Mouse (Mus musculus): Measurements from ENCODE around the gene Usp18. TPM values are rescaled to one million over a fixed set of nuclear protein-coding genes. Genes with fewer than 3 reads are reported as not detected.
A peak's percentile ranks its signal among the peaks of the same experiment; 100 is the strongest.

Gene Usp18
- total RNA-seq (2022), result 1 to 10 TPM in 1 of 4 experiments, under 1 TPM in 3; 0.69 to 1.1 (median 0.93) TPM

DNA sequence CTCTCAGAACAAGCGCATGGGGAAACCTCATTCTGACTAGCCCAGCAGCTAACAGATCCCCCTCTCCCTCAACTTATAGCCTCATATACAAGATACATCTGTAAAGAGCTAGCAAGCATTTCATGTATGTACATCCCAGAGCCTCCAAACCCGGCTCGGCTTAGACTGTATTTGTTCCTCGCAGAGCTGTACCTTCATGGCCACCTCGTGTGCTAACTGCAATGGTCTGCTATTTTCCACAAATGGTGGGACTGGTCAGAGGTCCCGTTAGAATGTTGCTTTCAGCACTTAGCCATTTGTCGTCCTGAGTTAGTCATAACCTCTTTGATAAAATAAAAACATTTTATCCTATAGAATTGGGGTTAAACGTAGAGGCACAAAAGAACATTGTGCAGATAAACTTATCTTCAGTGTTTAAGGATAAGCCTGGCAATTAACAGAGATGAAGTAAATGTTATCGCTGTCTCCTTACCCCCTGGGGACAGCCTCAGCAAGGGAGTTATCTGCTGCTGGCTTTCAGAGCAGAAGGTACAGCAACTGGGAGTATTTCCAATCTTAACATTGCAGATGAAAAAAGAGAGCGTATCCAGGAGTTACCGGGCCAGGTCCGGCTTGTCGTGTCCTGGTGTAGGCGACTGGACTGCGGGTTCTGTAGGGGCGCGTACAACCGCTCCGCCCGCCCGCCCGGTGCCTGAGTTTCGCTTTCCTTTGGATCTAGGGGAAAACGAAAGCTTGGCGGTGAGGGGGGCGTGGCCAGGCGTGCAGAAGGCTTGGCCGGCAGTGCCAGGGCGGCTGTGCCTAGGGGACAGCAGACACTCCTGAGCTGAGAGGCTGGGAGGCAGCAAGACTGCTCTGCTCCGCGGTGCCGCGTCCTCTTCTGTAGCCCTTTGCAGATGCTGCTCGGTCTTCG, at the start of gene Usp18:
Gene Usp18 (plus strand): TSS at position 780 of the 910 bp plus-strand sequence.
- DNase-seq (ENCODE audit: low spot score), result peak; percentile 94

DNA sequence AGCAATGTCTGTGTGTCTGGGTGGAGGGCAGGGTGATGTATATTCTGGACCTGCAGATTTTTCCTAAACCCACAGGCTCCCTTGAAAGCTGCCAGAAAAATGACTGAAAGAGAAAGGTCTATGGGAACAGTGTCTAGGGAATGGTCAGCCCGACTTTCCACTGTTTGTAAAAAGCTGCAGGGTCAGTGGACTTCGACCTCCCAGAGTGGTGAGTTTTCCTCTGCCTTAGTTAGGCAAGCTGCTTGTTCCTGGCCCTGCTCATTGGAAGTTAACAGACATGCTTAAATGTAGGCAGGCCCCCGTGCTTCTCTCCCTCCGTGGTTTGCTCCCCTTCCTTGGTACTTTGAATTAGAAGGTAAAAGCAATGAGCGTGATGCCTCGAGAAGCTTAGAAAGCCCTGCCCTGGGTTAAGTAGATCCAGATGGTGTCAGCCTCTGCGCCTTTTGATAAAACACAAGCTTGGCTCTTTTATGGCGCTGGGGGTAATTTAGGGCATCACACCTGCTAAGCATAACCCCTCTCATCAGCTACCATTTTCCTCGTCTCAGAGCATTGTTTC, 47.8 kb upstream of the Usp18 start:
- DNase-seq (ENCODE audit: low spot score), result no peak

DNA sequence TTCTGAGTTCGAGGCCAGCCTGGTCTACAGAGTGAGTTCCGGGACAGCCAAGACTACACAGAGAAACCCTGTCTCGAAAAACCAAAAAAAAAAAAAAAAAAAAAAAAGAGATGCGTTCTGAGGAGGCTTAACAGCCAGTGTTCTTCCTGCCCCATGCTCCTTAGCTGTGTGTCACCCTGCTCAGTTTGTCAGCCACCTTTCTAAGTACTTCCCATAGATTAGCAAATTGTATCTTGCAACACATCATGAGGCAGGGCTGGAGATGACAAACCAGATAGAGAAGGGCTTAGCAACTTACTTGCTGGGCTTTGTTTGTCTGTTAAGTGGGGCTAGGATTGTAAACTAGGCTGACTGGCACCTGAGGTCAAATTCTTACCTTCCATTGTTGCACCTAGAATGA, 45.2 kb upstream of the Usp18 start:
- DNase-seq (ENCODE audit: low spot score), result no peak

DNA sequence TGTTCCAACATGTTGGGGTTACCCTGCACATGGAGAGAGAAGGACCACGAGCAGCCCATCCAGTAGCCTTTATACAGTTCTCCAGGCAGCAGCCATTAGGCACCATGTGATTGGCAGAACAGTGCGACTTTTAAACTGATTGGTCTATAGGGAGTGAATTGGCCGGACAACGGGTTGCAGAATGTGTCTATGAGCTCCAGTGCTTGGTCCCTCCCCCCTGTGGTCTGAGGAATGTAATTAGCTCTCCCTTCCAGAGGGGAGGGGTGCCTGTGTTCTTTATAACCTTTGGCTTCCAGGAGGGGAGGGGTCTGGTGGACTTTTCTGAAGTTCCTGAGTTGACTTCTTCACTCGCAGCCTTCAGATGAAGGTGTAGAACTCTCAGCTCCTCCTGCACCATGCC, 43.7 kb upstream of the Usp18 start:
- no peak for DNase-seq (ENCODE audit: low spot score)

DNA sequence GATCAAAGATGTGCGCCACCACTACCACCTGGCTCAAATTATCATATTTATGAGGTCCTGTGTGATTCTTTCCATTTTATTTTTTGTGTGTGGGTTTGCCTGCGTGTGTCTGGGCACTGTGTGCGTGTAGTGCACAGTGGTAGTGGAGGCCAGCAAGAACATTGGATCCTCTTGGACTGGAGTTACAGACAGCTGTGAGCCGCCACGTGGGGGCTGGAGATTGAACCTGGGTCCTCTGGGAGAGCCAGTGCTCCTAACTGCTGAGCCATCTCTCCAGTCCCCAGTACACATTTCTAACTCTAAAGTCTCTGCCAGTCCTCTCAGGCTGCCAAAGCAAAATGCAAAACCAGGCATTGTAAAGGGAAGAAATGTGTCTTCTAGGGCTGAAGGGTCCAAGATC, 39.2 kb upstream of the Usp18 start:
- DNase-seq (ENCODE audit: low spot score), result no peak

DNA sequence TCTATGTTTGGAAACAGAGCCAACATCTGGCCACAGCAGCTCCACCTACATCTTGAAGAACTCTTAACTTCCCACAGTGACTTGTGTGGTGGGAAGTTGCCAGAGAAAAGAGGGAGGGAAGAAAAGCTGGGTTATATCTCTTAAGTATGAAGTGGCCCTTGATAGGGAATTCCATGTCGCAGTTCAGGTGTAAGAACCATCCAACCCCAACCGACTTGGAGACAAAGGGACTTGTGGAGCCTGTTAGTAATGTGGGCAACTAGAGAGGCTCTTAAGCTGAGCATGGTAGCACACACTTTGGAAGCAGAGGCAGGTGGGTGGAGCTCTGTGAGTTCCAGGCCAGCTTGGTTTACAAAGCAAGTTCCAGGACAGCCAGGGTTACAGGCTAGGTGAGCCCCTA, 36.1 kb upstream of the Usp18 start:
- no peak for DNase-seq (ENCODE audit: low spot score)

DNA sequence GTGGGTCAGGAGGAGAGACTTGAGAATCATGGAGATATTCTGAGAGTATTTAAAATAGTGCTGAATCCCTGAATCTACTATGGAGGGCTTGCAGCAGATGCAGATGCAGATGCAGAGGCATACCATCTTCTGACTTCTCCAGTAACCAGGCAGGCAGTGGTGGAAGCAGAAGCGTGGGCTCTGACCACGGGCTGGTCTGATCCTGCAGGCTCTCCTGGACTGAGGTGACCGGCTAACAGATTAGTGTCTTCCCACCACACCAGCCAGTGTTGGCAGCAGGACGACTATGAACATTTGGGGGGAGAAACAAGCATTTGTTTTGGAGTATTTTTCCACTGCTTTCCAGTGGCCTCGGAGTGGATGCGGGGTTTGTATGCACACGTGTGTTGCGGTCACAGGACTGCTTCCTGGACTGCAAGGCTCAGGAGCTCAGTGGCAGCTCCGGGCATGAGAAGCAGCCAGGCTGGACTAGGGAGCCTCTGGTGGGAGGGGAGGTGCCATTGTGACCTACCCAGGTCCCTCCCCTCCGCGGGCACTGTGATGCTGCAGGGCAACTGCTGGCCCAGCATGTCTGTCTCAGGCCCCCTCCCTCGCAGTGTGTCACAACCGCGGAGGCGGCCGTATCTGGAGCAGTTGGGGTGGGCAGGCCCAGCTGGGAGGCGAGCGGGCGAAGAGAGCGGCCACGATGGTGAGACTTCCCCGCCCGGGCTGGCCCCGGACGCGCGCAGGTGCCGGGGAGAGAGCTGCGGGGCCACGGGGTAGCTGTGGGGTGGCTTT, 35.4 kb upstream of the Usp18 start, which contains the start of gene Tuba8:
Gene Tuba8 (plus strand): TSS at position 548 of the 777 bp plus-strand sequence.
- DNase-seq (ENCODE audit: low spot score), result peak; percentile 60

DNA sequence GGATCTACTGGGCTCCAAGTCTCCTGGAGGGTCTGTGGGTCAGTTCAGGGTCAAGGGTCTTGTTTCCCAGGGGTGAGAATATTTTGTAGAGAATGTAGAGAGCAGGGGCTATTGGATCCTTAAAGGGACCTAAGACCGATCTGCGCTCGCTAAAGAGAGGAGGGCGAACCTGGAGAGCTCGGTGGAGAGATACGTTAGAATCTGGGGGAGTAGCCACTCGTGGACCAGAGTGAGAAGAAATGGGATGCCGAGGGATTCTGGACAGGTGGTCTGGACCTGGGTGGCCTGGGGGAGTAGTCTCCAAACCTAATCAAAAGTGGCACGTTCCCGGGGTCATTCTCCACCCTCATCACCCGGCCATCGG, 34.8 kb upstream of the Usp18 start:
- DNase-seq (ENCODE audit: low spot score), result no peak

DNA sequence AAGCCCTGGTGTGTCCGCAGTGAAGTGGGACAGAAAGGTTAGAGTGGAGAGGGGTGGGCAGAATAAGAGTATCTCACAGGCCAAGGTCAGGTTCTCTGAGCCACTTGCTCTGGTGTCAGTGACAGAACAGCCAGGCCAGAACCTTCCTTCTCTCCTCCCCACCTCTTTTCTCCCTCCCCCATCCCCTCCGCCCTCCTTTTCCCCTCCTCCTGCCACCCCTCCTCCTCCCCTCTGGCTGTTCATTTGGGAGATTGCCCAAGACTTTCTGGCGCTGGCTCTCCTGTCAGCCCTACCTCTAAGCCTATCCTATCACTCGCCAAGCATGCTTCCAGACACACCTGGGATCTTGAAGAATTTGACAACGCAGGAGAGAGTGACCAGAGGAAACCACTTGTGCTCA, 34.0 kb upstream of the Usp18 start:
- DNase-seq (ENCODE audit: low spot score), result peak; percentile 58

DNA sequence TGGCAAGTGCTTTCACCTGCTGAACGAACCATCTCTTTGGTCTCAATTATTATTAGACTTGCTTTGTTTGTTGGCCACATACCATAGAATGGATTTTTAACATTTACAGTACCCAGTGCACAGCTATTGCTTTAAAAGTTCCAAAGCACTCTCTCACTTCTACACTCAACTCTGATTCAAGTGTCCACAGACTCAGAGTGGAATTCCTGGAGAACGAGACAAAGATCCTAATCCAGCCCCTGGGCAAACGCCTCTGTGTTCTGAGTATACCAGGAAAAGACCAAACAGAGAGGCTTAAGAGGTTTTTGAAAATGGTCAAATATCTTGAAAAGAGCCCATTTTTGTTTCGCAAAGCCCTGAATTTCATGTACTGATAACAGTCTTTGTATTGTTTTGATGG, 32.7 kb upstream of the Usp18 start:
- DNase-seq (ENCODE audit: low spot score), result no peak

DNA sequence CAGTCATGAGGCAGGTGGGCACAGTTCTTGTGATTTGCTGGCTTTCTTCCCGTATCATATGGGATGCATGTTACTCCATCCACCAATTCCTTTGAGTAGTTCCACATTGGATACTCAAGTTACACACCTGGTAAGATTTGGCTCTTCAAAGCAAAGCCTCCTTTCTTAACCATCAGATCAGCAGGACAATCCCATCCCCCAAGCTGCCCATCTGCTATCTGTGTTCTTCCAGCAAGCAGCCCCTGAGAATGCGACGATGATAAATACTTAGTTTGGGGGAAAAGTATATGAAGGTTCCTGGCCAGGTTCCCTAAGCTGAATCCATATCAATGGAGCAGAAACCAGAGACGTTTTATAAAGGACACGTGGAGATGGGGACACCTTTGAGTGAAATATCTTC, 31.5 kb upstream of the Usp18 start:
- DNase-seq (ENCODE audit: low spot score), result no peak

DNA sequence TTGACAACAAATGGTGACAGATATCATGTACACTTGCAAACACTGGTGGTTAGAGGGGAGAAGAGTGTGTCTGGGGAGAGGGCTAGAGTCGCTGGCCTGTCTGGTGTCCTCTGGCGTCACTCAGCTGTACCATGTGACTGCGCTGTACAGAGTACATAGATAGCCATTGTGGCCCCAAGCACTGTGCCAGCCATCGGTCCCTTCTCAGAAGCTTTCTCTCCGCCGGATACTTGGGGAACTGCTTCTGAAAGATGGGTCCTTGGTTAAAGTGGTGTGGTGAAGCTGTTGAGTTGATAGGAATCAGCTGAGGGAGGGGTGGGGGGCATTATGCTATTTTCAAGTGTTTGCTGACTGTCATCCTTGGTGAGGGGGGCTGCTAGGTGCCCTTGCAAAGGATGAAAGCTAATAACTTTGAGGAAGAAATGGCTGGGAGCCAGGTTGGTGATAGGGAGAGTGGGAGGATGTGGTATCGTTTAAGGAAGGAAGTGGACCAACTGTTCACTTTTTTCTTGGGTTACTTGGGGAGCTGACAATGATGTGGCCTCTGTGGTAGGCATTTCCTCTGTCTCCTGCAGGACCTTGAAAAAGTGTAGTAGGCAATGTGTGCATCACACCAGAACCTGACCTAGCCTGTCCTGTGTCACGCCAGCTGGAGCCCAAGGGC, 30.9 kb upstream of the Usp18 start:
- no peak for DNase-seq (ENCODE audit: low spot score)

DNA sequence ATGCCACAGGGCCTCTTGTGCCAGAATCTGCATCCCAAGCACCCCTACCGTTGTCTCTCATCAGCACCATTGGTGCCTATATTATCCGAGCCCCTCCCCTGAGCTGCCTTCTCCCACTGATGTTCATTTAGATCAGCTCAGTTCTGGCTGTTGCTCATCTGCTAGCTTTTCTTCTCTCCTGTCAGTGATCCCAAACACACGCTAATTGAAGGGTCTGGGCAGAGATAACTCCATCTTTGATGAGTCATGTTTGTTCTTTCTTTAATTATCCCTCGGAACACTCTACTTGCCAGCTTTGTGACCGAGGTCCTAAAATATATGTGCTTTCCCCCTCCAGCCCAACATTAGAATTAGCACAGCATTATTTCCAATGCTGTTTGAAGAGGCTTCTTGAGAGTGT, 30.4 kb upstream of the Usp18 start:
- no peak for DNase-seq (ENCODE audit: low spot score)

DNA sequence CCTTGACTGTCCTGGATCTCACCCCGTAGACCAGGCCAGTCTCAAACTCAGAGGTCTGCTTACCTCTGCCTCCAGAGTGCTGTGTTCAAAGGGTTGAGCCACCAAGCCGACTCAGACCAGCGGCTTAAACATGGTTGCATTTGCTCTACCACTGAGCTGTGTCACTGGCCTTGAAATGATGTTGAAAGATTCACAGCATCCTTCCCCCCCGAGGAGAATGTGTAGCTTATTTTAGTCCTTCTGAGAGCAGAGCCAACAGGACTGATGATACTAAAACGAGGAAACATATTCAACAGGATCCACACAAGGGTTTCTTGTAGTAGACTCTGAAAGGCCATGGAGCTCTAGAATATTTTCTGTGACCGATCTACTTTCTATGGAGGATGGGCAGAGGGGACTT, 29.8 kb upstream of the Usp18 start:
- no peak for DNase-seq (ENCODE audit: low spot score)

DNA sequence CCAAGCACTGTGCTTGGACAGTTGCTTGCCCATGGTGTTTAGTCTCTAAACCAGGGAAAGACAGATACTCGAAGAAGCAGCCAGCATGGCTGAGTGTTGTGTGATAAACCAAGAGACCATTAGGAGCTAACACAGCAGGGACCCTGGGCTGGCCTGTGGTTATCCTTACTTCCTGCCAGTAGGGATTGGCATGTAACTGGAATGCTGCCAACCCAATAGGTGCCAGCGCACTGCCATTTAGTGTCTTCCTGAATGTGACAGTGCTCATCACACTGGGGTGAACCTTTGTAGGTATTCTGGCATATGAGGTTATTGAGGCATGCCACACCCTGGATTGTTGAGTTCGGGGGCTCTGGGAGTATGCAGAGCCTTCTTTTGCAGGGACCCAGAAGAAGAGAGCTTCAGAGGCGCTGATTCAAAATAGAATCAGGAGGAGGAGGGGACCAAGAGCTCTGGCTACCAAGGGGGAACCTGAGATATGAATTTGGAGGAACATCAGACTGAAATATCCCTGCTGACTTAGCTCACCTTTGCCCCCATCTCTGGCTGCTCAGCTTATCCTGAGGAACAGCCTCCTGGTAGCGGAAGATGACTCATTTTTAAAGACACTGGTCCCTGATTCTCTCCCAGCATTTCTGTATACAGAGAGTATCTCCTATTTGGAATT, 29.0 kb upstream of the Usp18 start:
- no peak for DNase-seq (ENCODE audit: low spot score)

DNA sequence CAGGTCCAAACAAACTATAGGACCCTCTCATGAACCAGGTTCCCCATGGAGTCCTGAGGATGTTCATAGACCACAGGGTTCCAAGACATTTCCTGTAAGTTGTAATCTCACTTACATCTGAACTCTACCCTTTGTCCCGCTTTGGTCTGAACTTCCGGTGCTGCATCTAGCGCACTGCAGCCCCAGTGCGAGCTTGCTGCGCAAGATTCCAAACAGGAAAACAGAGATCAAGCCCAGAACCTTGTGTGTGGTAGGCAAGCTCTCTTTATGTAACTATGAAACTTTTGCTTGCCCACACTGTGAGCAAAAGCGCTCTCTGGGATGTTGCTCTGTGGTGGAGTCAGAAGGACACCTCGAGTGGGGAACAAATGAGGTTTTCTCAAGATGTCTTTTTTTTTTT, 27.7 kb upstream of the Usp18 start:
- no peak for DNase-seq (ENCODE audit: low spot score)

DNA sequence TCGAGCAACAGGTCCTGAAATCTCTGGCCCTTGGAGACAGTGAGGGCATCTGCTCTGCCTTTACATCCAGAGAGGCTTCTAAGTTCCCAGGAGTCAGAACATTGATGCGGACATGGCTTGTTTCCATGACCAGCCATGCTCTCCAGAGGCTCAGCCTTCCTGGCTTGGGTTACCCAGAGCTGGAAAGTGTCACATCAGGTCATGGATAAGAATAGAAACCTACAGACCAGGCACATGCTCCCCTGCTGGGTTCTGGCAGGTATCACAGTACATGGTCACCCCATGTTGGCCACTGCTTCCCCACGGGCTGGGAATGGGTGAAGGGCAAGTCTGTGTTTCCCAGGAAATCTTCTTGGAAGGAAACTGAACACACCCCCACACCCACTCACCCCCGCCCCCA, 26.3 kb upstream of the Usp18 start:
- peak; percentile 65 for DNase-seq (ENCODE audit: low spot score)

DNA sequence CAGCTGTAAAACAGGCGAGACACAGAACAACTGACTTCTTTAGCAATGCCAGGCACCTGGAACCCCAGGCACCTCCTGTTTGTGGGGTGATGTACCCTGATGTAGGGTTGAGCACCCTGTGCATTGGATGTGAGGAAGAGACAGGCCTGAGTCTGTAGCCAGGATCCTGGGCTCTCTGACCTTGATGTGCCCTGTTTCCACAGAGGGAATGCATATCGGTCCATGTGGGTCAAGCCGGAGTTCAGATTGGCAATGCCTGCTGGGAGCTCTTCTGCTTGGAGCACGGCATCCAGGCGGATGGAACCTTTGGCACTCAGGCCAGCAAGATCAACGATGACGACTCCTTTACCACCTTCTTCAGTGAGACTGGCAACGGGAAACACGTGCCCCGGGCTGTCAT, 25.5 kb upstream of the Usp18 start:
- no peak for DNase-seq (ENCODE audit: low spot score)

DNA sequence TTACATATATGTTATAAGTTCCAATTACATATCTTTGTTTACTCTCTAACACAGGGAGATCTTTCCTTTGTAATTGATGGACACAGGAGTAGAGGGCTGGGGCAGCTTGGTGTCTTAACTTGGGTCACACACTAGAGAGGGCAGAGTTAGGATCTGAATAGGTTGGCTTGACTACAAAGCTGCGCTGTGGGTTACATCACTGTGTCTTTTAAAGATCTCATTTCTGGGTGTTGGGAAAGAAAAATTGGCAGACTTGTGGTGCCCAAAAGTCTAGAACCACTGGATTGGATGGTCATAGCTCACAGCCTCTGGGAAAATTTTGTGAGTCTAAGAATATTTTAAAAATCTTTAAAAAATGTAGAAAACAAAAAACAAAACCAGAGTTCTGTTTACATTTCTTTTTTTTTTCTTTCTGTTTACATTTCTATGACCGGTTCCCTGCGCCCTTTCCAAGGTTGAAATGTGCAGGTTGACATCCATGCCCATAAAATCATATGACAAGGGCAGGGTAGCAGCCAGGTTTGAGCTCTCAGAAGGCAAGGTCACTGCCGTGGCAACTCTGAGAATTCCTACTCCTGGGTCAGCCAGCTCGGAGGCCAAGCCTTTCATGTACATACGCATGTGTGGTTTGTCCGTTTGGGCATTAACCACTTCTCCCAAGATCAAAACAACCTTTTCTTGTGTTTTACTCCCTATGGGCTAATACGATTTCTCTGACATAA, 23.7 kb upstream of the Usp18 start:
- no peak for DNase-seq (ENCODE audit: low spot score)

DNA sequence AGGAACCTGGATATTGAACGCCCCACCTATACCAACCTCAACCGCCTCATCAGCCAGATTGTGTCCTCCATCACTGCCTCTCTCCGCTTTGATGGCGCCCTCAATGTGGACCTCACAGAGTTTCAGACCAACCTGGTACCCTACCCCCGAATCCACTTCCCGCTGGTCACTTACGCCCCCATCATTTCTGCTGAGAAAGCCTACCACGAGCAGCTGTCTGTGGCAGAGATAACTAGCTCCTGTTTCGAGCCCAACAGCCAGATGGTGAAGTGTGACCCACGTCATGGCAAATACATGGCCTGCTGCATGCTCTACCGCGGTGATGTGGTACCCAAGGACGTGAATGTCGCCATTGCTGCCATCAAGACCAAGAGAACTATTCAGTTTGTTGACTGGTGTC, 22.7 kb upstream of the Usp18 start:
- DNase-seq (ENCODE audit: low spot score), result no peak

DNA sequence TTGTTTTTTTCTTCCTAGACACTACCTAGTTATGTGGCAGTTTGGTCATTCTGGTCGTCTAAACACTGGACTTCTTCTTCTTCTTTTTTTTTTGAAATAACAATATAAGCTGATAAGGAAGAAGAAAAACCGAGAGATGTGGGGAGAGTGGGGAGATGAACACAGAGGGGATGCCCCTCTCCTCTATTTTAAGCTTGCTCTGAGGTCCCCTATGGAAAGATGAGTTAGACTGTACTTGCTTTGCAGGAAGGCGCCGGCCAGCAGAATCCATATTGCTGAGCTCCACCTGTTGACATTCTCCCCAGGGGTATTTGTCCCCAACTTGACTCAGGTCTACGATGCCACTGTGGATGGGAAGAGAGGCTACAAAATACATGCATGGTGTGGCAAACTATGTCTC, 21.6 kb upstream of the Usp18 start:
- no peak for DNase-seq (ENCODE audit: low spot score)
